Mouse (Mus musculus): Measurements from ENCODE around the gene Pprc1.

The Pprc1 gene

DNA sequence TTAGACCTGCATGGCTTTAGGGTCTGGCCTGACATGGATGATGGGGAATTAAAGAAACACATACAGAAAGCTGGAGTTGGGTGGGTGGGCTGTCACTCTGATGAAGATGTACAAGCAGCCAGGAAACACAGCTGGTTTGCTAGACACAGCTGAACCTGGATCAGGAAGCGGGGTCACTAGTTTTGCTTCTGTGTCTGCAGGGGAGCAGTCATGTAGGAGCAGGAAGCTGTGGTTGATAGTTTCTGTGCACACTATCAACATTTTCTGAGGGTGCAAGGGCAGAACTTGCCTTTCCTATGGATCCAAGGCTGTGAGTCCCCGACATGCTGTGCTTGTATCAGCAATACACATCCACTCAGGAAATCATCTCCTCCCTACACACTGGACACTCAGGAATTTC is 5.8 kb downstream of the Pprc1 start:
- DNase-seq (ENCODE audit: extremely low spot score, low read depth, low spot score): no peak

DNA sequence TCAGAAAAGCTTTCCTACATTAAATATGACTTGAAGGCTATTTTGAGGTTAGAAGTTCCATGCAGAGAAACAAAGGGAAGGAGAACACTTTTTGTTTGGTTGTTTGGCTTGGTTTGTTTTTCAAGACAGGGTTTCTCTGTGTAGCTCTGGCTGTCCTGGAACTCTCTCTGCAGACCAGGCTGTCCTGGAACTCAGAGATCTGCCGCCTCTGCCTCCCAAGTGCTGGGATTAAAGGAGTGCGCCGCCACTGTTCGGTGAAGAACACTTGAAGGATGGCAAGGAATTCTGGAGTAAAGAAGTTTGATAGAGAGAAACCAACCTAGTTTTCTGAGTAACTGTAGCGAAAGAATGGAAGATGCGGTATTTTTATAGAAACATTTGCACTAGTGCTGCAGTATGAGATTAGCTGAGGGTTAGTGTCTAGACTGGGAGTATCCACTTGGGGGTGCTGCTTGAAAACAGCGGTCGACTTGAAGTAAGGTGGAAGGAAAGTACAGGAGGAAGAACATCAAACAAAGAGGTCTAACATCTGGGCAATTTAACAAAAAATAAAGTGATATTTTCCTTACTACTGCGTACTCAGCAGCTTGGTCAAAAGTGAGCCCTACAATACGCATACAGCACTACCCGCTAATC is 11.2 kb downstream of the Pprc1 start:
- no peak for DNase-seq (ENCODE audit: extremely low spot score, low read depth, low spot score)

DNA sequence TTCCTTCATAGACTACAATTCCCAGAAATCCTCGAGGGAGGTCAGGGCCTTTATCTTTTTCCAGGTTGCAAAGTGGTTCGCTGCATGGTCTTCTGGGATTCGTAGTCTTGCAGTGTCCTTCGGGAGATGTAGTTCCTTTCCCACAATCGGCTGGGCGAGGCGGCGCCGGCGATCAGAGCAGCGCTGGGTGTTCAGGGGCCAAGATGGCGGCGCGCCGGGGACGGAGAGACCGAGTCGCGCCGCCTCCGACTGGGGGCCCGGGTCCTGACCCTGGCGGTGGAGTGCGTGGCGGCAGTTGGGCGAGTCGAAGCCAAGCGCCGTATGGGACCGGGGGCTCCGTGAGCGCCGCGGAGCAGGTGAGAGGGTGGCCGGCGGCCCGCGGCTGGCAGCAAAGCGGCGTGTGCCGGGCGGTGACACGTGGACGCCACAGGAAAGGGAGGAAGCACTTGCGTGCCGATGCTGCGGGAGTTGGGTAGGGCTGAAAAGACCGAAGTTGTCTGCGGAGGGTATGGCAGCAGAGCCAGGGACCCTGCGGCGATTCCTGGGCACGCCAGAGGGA is 11.8 kb downstream of the Pprc1 start:
- DNase-seq (ENCODE audit: extremely low spot score, low read depth, low spot score): peak; percentile 96

DNA sequence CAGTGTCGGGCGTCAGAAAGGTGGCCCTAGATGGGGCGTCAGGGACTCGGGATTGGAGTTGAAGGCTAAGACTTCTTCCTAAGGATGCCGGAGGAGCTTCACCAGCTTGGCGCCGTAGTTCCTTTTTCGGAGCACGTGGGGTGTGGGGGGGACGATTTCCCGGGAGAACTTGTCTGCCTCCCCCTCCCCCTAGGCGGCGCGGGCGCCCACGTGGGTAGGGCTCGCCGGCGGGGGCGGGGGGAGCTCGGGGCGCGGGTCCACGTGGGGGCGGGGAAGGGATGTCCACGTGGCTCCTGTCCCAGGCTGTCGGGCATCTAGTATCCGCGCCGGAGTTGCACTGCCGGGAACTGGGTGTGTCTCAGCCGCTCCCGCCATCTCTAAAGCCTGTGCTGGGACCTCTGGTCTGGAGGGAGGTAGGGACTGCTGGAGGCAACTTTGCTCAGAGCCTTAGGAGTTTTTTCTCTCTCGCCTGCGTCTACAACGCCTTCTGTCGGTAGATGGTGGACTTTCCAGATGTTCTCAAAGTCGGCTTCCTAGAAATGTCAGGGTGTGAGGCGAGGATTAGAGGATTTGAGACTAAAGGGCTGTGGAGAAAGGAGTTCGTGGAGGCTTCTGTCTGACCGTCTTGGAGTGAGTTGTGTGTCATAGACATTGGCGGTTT is 12.4 kb downstream of the Pprc1 start:
- no peak for DNase-seq (ENCODE audit: extremely low spot score, low read depth, low spot score)

DNA sequence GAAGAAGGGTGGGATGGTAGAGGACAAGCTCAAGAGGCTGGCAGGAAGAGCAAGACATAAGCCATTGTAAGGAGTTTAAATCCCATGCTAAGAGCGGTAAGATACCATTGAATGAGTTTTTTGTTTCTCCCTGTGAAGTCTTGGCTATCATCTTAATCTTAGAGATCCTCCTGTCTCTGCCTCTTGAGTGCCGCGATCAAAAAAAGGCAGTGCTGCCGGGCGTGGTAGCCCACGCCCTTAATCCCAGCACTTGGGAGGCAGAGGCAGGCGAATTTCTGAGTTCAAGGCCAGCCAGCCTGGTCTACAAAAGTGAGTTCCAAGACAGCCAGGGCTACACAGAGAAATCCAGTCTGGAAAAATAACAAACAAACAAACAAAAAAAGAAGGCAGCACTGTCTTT is 13.8 kb downstream of the Pprc1 start:
- DNase-seq (ENCODE audit: extremely low spot score, low read depth, low spot score): no peak

DNA sequence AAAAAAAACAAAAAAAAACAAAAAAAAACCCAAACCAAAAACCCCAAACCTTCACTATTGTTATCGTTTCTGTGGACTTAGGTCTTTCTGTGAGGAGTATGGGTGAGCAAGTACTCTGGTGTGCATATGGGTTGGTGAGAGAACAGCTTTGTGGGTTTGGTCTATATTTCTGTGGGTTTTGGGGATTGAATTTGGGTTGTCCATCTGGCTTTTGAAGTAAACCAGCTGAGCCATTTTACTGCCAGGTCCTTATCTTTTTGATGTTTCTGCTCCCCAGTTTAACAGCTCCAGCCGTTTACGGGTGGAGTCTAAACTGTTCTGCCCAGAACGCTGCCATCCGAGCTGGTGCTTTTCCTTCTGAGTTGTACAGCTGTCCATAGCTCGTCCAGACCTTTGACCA is 16.2 kb downstream of the Pprc1 start:
- DNase-seq (ENCODE audit: extremely low spot score, low read depth, low spot score): no peak

DNA sequence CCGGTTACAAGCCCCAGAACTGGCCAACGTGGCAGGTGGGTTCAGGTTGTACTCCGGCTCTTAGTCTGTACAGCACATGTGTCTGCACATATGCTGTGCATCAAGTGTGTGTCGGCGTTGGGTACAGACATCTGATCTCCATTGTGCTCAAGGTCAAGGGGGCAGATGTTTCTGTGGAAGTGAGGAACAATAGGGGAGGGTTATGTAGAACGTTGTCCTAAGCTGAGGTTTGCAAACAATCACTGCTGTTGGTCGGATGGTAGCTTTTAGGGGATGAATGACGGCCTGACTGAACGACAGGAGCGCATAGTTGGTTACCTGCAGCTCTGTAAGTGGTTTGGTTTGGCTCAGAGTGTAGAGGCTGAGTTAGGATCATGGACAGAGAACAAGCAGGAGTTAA is 23.4 kb downstream of the Pprc1 start:
- no peak for DNase-seq (ENCODE audit: extremely low spot score, low read depth, low spot score)

DNA sequence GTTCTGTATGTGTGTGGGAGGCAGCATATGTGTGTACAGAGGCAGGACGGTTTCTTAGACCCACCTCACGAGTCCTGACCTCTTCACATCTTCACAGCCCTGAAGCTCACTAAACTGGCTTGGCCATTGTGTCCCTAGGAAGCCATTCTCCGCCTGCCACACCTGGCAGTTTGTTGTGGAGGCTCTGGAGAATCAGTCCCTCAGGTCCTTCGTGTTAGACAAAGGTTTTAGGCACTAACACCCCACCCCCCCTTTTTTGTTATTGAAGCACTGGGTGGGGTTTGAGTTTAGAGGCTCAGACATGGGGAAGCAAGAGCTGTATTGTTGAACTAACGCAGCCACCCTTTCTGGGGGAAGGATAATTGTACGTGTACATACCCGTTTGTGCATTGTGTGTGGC is 28.6 kb downstream of the Pprc1 start:
- DNase-seq (ENCODE audit: extremely low spot score, low read depth, low spot score): no peak

DNA sequence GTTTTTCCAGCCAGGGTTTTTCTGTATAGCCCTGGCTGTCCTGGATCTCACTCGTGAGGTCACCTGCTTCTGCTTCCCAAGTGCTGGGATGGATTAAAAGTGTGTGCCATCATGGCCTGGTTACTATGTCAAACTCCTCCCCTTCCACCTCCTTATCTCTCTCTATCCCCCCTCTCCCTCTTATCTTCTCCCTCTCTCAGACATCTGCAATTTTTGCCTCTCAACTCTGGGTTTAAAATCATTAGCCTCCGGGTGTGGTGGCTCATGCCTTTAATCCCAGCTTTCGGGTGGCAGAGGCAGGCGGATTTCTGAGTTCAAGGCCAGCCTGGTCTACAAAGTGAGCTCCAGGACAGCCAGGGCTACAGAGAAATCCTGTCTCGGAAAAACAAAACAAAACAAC is 29.6 kb downstream of the Pprc1 start:
- DNase-seq (ENCODE audit: extremely low spot score, low read depth, low spot score): no peak

DNA sequence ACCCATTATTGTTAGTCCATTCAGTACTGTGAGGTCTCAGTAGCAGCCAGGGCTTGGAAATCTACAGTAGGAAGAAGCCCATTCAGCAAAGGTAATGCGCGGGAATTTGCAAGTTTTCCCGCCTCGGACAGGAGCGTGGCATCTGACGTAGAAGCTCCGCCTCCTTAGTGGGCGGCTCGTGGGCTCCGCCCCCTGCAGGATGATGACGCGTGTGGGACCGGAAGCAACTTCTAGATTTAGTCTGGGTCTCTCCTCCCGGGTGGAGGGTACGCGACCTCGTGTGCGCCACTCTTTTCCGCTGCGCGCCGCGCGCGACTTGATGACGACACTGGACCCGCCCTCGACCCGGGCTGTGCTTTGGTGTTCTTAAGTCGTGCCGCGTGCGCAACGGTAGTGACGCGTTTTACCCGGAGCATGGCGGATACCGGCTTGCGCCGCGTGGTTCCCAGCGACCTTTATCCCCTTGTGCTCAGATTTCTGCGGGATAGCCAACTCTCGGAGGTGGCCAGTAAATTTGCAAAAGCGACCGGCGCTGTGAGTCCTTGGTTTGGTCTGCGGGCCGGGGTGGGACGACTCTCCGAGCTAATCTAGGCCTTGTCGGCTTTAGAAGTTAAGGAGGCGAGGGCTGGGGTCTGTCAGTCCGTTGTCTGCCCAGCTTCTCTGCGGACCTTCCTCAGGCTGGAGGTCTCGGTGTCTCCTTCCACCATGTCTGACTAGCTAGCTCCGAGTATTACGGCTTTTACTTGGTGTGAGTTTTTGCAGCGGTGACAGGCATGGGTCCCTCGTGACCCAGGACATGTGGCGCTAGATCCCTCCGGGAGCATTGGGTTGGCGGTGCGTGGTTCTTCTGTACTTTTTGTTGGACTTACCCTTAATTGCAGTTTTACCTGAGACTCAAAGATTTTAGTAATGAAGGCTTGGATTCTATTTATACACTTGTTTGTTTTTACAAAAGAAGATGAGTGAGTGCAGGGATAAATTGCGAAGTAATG is 31.2 kb downstream of the Pprc1 start, which contains the start of gene Nolc1:
Gene Nolc1, plus strand, starts transcription at position 248 of the 992 bp plus-strand sequence.
- peak; percentile 99 for DNase-seq (ENCODE audit: extremely low spot score, low read depth, low spot score)

DNA sequence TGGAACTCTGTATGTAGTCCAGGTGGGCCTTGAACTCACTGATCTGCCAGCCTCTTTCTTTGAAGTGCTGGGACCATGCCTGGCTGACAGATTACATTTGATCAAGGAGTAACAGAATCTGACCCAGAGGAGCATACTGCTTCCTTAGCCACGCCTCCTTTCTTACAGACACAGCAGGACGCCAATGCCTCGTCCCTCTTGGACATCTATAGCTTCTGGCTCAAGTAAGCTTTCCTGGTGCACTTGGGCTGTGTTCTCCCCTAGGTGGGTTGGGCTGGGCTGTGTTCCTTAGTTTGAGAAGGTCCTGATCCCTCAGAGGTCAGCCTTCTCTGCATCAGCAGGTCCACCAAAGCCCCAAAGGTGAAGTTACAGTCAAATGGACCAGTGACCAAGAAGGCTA is 33.8 kb downstream of the Pprc1 start:
- no peak for DNase-seq (ENCODE audit: extremely low spot score, low read depth, low spot score)

DNA sequence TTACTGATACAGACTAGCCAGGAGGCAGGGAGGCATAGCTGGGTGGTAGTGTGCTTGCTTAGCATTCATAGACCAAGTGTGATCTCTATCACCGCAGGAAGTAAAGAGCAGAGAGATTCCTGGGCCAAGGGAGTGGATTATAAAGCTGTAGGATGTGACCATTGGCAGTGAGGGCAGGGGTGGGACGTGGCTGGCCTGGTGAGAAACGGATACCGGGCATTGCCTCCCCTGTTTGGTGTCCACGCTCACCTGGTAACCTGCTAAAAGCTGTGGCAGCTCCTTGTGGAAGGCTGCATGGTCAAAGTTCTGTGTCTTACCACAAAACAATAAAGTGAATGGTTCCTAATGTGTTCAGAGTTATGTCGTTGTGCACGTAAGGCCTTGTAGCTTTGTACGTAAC is 40.5 kb downstream of the Pprc1 start:
- no peak for DNase-seq (ENCODE audit: extremely low spot score, low read depth, low spot score)

DNA sequence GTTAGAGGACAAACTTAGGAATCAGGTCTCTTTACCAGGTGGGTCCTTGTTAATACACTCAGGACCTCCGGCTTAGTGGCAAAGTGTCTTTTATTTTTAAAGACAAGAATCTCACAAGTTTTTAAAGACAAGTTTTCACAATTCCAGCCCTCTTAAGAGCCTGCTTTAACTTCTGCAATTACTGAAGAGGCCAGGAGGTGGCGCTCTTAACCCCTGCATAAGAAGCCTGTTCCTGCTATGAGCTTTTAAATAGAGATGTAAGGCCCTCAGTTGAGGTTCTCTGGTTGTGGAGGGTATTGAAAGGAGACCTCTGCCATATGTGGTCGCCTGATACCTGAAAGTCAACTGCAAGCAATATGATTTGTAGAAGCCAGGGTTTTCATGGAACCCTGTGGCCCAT is 41.7 kb downstream of the Pprc1 start:
- no peak for DNase-seq (ENCODE audit: extremely low spot score, low read depth, low spot score)

DNA sequence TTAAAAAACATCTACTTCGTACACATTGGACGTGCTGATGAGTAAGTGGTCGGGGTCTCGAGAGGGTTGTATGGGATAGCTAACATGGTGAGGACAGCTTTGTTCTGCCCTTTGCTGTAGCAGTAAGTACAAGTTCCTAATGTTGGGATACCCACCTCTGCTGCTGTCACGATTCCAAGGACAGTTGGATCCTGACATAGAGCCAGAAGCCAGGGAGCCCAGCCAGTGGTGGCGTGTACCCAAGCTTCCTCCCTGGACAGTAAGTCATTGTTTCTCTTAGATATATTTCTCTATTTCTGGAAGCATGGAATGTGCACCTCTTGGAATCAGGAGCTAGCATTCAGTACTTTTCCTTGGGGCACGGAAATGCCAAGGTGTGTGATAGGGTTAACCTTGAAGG is 43.2 kb downstream of the Pprc1 start:
- no peak for DNase-seq (ENCODE audit: extremely low spot score, low read depth, low spot score)

DNA sequence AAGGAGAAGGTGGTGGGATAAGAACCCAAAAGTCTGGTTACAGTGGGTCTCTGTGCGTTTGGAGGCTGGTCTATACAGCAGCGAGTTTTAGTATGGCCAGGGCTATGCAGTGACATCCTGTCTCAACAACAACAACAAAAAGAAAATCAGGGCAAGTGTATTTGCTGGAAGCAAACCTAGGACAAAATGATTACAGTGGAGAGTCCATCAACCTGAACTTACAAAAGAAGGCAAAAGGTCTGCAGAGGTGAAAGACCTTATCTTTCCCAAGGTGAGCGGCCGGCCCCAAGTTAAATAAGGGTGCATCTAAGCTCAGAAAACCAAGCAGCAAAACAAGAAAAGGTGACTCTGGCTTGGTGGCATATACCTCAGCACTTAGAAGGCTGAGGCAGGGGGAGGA is 47.0 kb downstream of the Pprc1 start:
- DNase-seq (ENCODE audit: extremely low spot score, low read depth, low spot score): no peak

DNA sequence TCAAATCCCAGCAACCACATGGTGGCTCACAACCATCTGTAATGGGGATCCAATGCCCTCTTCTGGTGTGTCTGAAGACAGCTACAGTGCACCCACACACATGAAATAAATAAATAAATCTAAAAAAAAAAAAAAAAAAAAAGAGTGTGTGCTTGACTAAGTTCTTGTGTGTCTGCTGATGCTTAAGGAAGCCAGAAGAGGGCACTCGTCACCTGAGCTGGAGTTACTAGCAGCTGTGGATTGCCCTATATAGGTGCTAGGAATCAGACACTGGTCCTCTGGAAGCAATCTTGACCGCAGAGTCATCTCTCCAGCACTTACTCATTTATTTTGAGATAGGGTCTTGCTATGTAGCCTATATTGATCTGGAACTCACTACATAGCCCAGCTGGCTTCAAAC is 49.5 kb downstream of the Pprc1 start:
- DNase-seq (ENCODE audit: extremely low spot score, low read depth, low spot score): no peak

DNA sequence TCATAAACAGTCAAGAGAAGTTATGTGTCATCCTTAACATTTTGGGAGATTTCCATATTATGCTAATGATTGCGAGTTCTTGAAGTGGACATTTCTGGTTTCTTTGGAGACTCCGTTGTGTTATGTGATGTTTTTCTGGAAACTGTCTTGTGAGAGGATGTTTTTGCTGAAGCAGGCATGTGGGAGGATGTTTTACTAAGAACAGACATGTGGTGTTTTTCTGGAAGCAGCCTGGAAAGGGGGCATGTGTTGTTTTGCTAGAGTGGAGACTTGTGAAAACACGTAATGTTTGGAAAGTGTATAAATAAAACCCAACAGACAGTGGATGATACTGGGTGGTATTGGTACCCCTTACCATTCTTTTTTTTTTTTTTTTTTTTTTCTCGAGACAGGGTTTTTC is 50.6 kb downstream of the Pprc1 start:
- no peak for DNase-seq (ENCODE audit: extremely low spot score, low read depth, low spot score)

DNA sequence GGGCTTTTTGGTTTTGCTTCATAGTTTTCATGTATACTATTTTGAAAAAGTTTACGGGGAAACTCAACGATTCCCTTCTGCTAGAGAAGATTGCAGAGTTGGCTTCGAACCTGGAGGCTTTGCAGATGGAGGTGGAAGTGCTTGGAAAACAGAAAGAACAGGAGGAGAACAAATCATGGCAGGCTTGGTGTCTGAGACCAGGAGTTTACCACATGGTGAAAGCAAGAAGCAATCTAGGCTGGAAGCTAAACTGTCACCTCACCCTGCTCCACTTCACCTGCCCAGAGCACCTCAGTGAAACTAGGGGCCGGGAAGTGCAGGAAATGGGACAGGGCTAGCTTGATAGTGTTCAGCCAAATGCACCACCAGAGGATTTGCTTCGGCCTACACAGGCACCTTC is 51.7 kb downstream of the Pprc1 start:
- DNase-seq (ENCODE audit: extremely low spot score, low read depth, low spot score): no peak

DNA sequence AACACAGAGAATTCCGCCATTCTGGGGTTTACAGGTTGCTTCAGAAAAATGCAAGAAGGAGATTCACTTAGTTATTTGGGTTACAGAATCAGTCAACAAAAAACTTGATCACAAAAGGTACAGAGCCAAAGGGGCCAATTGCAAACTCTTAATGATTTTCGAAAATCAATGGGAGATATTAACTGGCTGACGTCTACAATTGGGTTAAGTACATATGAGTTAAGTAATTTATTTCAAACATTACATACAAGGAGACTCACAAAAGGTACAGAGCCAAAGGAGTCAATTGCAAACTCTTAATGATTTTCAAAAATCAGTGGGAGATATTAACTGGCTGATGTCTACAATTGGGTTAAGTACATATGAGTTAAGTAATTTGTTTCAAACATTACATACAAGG is 54.9 kb downstream of the Pprc1 start:
- no peak for DNase-seq (ENCODE audit: extremely low spot score, low read depth, low spot score)

DNA sequence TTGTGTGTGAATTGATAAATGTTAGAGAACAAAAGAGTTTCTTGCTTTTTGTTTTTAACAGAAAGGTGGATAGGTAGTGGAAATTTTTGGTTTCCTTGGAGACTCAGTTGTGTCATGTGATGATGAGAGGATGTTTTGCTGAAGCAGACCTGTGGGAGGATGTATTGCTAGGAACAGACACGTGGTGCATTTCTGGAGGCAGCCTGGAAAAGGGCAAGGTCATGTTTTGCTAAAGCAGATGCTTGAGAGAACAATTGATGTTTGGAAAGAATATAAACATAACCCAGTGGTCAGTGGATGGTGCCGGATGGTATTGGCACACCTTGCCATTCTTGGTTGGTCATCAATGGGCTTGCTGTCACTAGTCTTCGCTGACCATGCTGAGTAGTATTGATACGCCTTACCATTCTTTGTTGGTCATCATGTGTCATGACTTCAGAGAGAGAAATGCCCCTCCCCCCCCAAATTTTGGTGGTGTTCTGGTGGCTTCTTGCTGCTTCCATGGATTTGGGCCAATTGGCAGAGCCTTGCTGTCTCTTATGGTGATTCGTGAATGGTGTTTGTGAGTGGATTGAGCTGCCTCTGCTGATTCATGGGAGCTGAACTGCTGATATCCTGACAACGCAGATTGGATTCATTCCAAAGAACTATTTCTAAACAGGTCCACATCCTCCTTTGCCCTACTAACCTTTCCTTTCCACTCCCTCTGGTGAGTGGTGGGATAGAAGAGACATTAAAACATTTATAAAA is 58.9 kb downstream of the Pprc1 start:
- no peak for DNase-seq (ENCODE audit: extremely low spot score, low read depth, low spot score)

DNA sequence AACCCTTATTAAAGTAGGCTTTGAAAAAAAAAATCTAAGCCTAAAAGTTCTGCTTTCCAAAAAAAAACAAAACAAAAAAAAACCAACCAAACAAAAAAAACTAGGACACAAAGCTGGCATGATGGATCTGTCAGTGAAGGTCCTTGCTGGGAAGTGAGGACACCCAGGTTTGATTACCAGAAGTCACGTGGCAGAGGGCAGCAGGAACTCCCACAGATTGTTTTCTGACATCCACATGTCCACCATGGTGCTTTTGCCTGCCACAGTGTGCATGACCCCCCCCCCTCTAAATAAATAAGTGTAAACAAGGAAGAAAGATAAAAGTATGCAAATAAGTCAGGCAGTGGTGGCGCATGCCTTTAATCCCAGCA is 59.5 kb downstream of the Pprc1 start:
- no peak for DNase-seq (ENCODE audit: extremely low spot score, low read depth, low spot score)
